Mouse (Mus musculus): ENCODE data around the gene Abhd17c. TPM values are rescaled to one million over a fixed set of nuclear protein-coding genes. Genes with fewer than 3 reads are reported as not detected.

Abhd17c gene
- polyA plus RNA-seq, 1 experiment, result 98.3 TPM

GRCm38 (mm10) chr7:84089777-84090176 is 61.9 kb downstream of the Abhd17c start:
- no peak for TF ChIP-seq POLR2A (IDR thresholded peaks at IDR 0.05; ENCODE audit: borderline replicate concordance, extremely low read depth, low read depth, low read length)
- peak; percentile 50 for TF ChIP-seq CTCF (IDR thresholded peaks at IDR 0.05; ENCODE audit: insufficient read depth, low read length)
- 3% methylated on average over 1 of the region's 1 CpGs for WGBS
- no peak for DNase-seq
- Histone ChIP-seq H3K4me1 (ENCODE audit: control insufficient read depth, insufficient read depth, low read length) (peaks cover 6% of the 10 kb centered on the region), H3K4me3 (replicated peaks; ENCODE audit: extremely low read depth, low read depth, low read length) (no peak overlapping the region)

GRCm38 (mm10) chr7:84088971-84089370 is 62.7 kb downstream of the Abhd17c start:
- no peak for TF ChIP-seq POLR2A (IDR thresholded peaks at IDR 0.05; ENCODE audit: borderline replicate concordance, extremely low read depth, low read depth, low read length)
- TF ChIP-seq CTCF (IDR thresholded peaks at IDR 0.05; ENCODE audit: insufficient read depth, low read length), result peak; percentile 94
- 2% methylated on average over 4 of the region's 4 CpGs for WGBS
- DNase-seq, result peak; percentile 82
- no peak overlapping the region for H3K4me3 ChIP-seq (replicated peaks; ENCODE audit: extremely low read depth, low read depth, low read length)
- peaks cover 6% of the 10 kb centered on the region for H3K4me1 ChIP-seq (ENCODE audit: control insufficient read depth, insufficient read depth, low read length)

- TF ChIP-seq CTCF (IDR thresholded peaks at IDR 0.05; ENCODE audit: insufficient read depth, low read length), result no peak
- TF ChIP-seq POLR2A (IDR thresholded peaks at IDR 0.05; ENCODE audit: borderline replicate concordance, extremely low read depth, low read depth, low read length), result no peak
- peaks cover 6% of the 10 kb centered on the region for H3K4me1 ChIP-seq (ENCODE audit: control insufficient read depth, insufficient read depth, low read length)
- 72% methylated on average over 3 of the region's 3 CpGs for WGBS
- no peak overlapping the region for H3K4me3 ChIP-seq (replicated peaks; ENCODE audit: extremely low read depth, low read depth, low read length)
- DNase-seq, result no peak
Measured at GRCm38 (mm10) chr7:84088191-84088590, 63.5 kb downstream of the Abhd17c start.

- peak; percentile 83 for DNase-seq
- 1% methylated on average over 54 of the region's 54 CpGs for WGBS
- H3K4me1 ChIP-seq (ENCODE audit: control insufficient read depth, insufficient read depth, low read length), result peaks cover 6% of the 10 kb centered on the region
- peak; percentile 66 for TF ChIP-seq CTCF (IDR thresholded peaks at IDR 0.05; ENCODE audit: insufficient read depth, low read length)
- TF ChIP-seq POLR2A (IDR thresholded peaks at IDR 0.05; ENCODE audit: borderline replicate concordance, extremely low read depth, low read depth, low read length), result no peak
- H3K4me3 ChIP-seq (replicated peaks; ENCODE audit: extremely low read depth, low read depth, low read length), result peak within 1 kb of the TSS; percentile 20
Measured at GRCm38 (mm10) chr7:84086039-84086829, 65.5 kb downstream of the Abhd17c start, which contains the start of gene Cemip. TSS of gene Cemip (minus strand) at chr7:84086502.

GRCm38 (mm10) chr7:84085049-84085945 is 66.4 kb downstream of the Abhd17c start:
- Histone ChIP-seq H3K4me3 (replicated peaks; ENCODE audit: extremely low read depth, low read depth, low read length) (no peak overlapping the region), H3K4me1 (ENCODE audit: control insufficient read depth, insufficient read depth, low read length) (peaks cover 6% of the 10 kb centered on the region)
- 5% methylated on average over 39 of the region's 39 CpGs for whole genome bisulfite sequencing
- peak; percentile 52 for DNase-seq
- no peak for TF ChIP-seq CTCF (IDR thresholded peaks at IDR 0.05; ENCODE audit: insufficient read depth, low read length)
- TF ChIP-seq POLR2A (IDR thresholded peaks at IDR 0.05; ENCODE audit: borderline replicate concordance, extremely low read depth, low read depth, low read length), result no peak

- no peaks in the 10 kb centered on the region for H3K4me1 ChIP-seq (ENCODE audit: control insufficient read depth, insufficient read depth, low read length)
- no peak for DNase-seq
- TF ChIP-seq POLR2A (IDR thresholded peaks at IDR 0.05; ENCODE audit: borderline replicate concordance, extremely low read depth, low read depth, low read length) (no peak), CTCF (IDR thresholded peaks at IDR 0.05; ENCODE audit: insufficient read depth, low read length) (no peak)
- no peak overlapping the region for H3K4me3 ChIP-seq (replicated peaks; ENCODE audit: extremely low read depth, low read depth, low read length)
- 73% methylated on average over 7 of the region's 7 CpGs for WGBS
Measured at GRCm38 (mm10) chr7:84077257-84078013, 74.3 kb downstream of the Abhd17c start.

GRCm38 (mm10) chr7:84074266-84074665 is 77.4 kb downstream of the Abhd17c start:
- WGBS, result 46% methylated on average over 8 of the region's 8 CpGs
- Histone ChIP-seq H3K4me3 (replicated peaks; ENCODE audit: extremely low read depth, low read depth, low read length) (no peak overlapping the region), H3K4me1 (ENCODE audit: control insufficient read depth, insufficient read depth, low read length) (no peaks in the 10 kb centered on the region)
- no peak for DNase-seq
- TF ChIP-seq CTCF (IDR thresholded peaks at IDR 0.05; ENCODE audit: insufficient read depth, low read length) (no peak), POLR2A (IDR thresholded peaks at IDR 0.05; ENCODE audit: borderline replicate concordance, extremely low read depth, low read depth, low read length) (no peak)

GRCm38 (mm10) chr7:84073856-84074255 is 77.8 kb downstream of the Abhd17c start:
- no peaks in the 10 kb centered on the region for H3K4me1 ChIP-seq (ENCODE audit: control insufficient read depth, insufficient read depth, low read length)
- TF ChIP-seq CTCF (IDR thresholded peaks at IDR 0.05; ENCODE audit: insufficient read depth, low read length) (no peak), POLR2A (IDR thresholded peaks at IDR 0.05; ENCODE audit: borderline replicate concordance, extremely low read depth, low read depth, low read length) (no peak)
- DNase-seq, result no peak
- 81% methylated on average over 3 of the region's 3 CpGs for WGBS
- H3K4me3 ChIP-seq (replicated peaks; ENCODE audit: extremely low read depth, low read depth, low read length), result no peak overlapping the region

- no peak overlapping the region for H3K4me3 ChIP-seq (replicated peaks; ENCODE audit: extremely low read depth, low read depth, low read length)
- H3K4me1 ChIP-seq (ENCODE audit: control insufficient read depth, insufficient read depth, low read length), result no peaks in the 10 kb centered on the region
- WGBS, result 74% methylated on average over 5 of the region's 5 CpGs
- no peak for DNase-seq
- TF ChIP-seq CTCF (IDR thresholded peaks at IDR 0.05; ENCODE audit: insufficient read depth, low read length), result no peak
- TF ChIP-seq POLR2A (IDR thresholded peaks at IDR 0.05; ENCODE audit: borderline replicate concordance, extremely low read depth, low read depth, low read length), result no peak
Measured at GRCm38 (mm10) chr7:84068931-84069330, 82.8 kb downstream of the Abhd17c start.

Data from lung, adult 2 months (tissue).